Mouse (Mus musculus): ENCODE data around the gene Nptxr. TPM values are rescaled to one million over a fixed set of nuclear protein-coding genes. Genes with fewer than 3 reads are reported as not detected.
A peak's percentile ranks its signal among the peaks of the same experiment; 100 is the strongest.
"Not testable (repeated sequence)": the region's sequence is repeated elsewhere in the genome, so short reads cannot be mapped to it uniquely, and the experiment has no call there.

The Nptxr gene
- polyA plus RNA-seq, 1 experiment from 2014 or later: 2.7 TPM

GRCm38 (mm10) chr15:79812840-79813239 is 8.3 kb upstream of the Nptxr start:
- H3K9me3 ChIP-seq; H3K4me2 ChIP-seq (replicated peaks); H3K9ac ChIP-seq; ATAC-seq (ENCODE audit: low FRiP score, low read depth); H3K27ac ChIP-seq; H3K4me3 ChIP-seq; H3K36me3 ChIP-seq; H3K4me1 ChIP-seq: not testable (repeated sequence)
- peaks cover 31% of the 10 kb centered on the region for H3K27me3 ChIP-seq
- 59% methylated on average over 2 of the region's 2 CpGs for WGBS

GRCm38 (mm10) chr15:79810997-79811396 is 6.4 kb upstream of the Nptxr start:
- WGBS: 72% methylated on average over 4 of the region's 4 CpGs
- H3K27me3 ChIP-seq: peaks cover 49% of the 10 kb centered on the region
- no peak for ATAC-seq (ENCODE audit: low FRiP score, low read depth)
- H3K9me3 ChIP-seq: no peaks in the 10 kb centered on the region; the same call in 1 of the 2 replicates
- H3K36me3 ChIP-seq: no peaks in the 10 kb centered on the region
- no peaks in the 10 kb centered on the region for H3K4me1 ChIP-seq
- no peak overlapping the region for H3K27ac ChIP-seq
- no peak overlapping the region for H3K9ac ChIP-seq
- H3K4me2 ChIP-seq (replicated peaks): no peak overlapping the region
- H3K4me3 ChIP-seq: no peak overlapping the region

- ATAC-seq (ENCODE audit: low FRiP score, low read depth): no peak
- H3K27ac ChIP-seq: no peak overlapping the region
- peaks cover under 1% of the 10 kb centered on the region; the same call in 1 of the 2 replicates for H3K4me1 ChIP-seq
- H3K4me2 ChIP-seq (replicated peaks): no peak overlapping the region
- no peaks in the 10 kb centered on the region; the same call in 1 of the 2 replicates for H3K9me3 ChIP-seq
- 68% methylated on average over 3 of the region's 3 CpGs for WGBS
- no peak overlapping the region for H3K9ac ChIP-seq
- H3K27me3 ChIP-seq: peaks cover 59% of the 10 kb centered on the region
- H3K36me3 ChIP-seq: no peaks in the 10 kb centered on the region
- H3K4me3 ChIP-seq: no peak overlapping the region
Observed at GRCm38 (mm10) chr15:79810061-79810460, 5.5 kb upstream of the Nptxr start.

GRCm38 (mm10) chr15:79808658-79809057 is 4.1 kb upstream of the Nptxr start:
- Histone ChIP-seq H3K9ac (no peak overlapping the region), H3K4me2 (replicated peaks) (no peak overlapping the region), H3K9me3 (no peaks in the 10 kb centered on the region; the same call in 1 of the 2 replicates), H3K36me3 (no peaks in the 10 kb centered on the region), H3K4me1 (peaks cover 10% of the 10 kb centered on the region), H3K27ac (no peak overlapping the region), H3K4me3 (no peak overlapping the region), H3K27me3 (peaks cover 73% of the 10 kb centered on the region)
- WGBS: 53% methylated on average over 5 of the region's 5 CpGs
- ATAC-seq (ENCODE audit: low FRiP score, low read depth): no peak

- Histone ChIP-seq H3K4me3 (no peak overlapping the region), H3K9ac (no peak overlapping the region), H3K9me3 (no peaks in the 10 kb centered on the region; the same call in 1 of the 2 replicates), H3K4me2 (replicated peaks) (no peak overlapping the region), H3K4me1 (peaks cover 13% of the 10 kb centered on the region), H3K27ac (no peak overlapping the region), H3K27me3 (peaks cover 78% of the 10 kb centered on the region), H3K36me3 (no peaks in the 10 kb centered on the region)
- ATAC-seq (ENCODE audit: low FRiP score, low read depth): no peak
- WGBS: 31% methylated on average over 5 of the region's 5 CpGs
Observed at GRCm38 (mm10) chr15:79808114-79808513, 3.5 kb upstream of the Nptxr start.

- Histone ChIP-seq H3K27ac (no peak overlapping the region), H3K9ac (no peak overlapping the region), H3K36me3 (no peaks in the 10 kb centered on the region), H3K4me2 (replicated peaks) (no peak overlapping the region), H3K27me3 (peaks cover 89% of the 10 kb centered on the region), H3K9me3 (no peaks in the 10 kb centered on the region), H3K4me3 (no peak overlapping the region), H3K4me1 (peaks cover 13% of the 10 kb centered on the region)
- no peak for ATAC-seq (ENCODE audit: low FRiP score, low read depth)
- WGBS: 35% methylated on average over 1 of the region's 1 CpGs
Observed at GRCm38 (mm10) chr15:79807050-79807449, 2.5 kb upstream of the Nptxr start.

DNA sequence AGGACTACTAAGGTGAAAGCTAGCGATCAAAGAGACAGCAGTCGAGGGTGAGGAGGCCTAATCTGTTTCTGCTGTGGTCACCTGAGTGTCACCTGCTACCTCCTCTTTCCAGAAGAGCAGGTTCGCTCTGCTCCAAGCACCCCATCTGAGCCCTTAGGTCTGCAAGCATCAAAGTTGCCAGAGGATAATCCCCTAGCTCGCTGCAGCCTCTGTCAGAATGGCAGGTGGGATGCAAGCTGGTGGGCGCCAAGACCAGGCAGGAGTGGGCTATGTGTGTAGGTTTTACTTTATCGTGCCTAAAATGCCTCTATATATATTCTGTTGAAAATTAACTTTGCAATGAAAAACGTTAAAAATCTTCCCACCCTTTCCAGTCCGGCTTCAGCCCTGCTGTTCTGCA is 680 bp upstream of the Nptxr start:
- WGBS: 23% methylated on average over 8 of the region's 8 CpGs
- Histone ChIP-seq H3K9me3 (no peaks in the 10 kb centered on the region), H3K4me1 (peaks cover 13% of the 10 kb centered on the region), H3K4me2 (replicated peaks) (peak overlapping the region; percentile 91), H3K27ac (no peak overlapping the region), H3K36me3 (no peaks in the 10 kb centered on the region), H3K4me3 (peak overlapping the region; percentile 66), H3K27me3 (peaks cover 93% of the 10 kb centered on the region), H3K9ac (no peak overlapping the region)
- ATAC-seq (ENCODE audit: low FRiP score, low read depth): no peak

- no peak overlapping the region for H3K27ac ChIP-seq
- peak overlapping the region; percentile 76 for H3K9ac ChIP-seq
- peak overlapping the region; percentile 66 for H3K4me3 ChIP-seq
- peak; percentile 50 for ATAC-seq (ENCODE audit: low FRiP score, low read depth)
- H3K27me3 ChIP-seq: peaks cover 84% of the 10 kb centered on the region
- no peaks in the 10 kb centered on the region for H3K36me3 ChIP-seq
- WGBS: 6% methylated on average over 76 of the region's 81 CpGs
- no peaks in the 10 kb centered on the region for H3K9me3 ChIP-seq
- H3K4me1 ChIP-seq: peaks cover 13% of the 10 kb centered on the region
- H3K4me2 ChIP-seq (replicated peaks): peak overlapping the region; percentile 91
Observed at GRCm38 (mm10) chr15:79803533-79804351, 824 bp downstream of the Nptxr start.

DNA sequence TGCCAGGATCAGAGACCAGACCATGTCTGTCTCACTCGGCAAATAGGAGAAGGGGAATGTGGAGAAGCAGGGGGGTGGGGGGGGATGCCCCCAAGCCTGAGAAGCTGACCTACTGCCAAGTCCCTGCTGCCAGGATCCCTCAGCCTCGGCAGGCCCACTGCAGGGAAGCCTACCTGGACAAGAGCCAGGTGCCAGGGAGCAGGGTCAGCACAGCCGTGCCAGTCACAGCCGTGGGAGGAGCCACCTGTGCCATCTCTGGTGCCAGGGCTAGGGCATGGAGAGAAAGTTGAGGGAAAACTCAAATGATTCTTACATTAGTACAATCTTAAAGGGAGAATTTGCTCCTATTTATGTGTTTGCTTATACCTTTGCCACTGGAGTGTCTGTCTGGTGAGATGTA is 2.3 kb downstream of the Nptxr start:
- no peak overlapping the region for H3K27ac ChIP-seq
- peaks cover 13% of the 10 kb centered on the region for H3K4me1 ChIP-seq
- WGBS: 66% methylated on average over 4 of the region's 4 CpGs
- H3K36me3 ChIP-seq: no peaks in the 10 kb centered on the region
- no peak overlapping the region for H3K9ac ChIP-seq
- peaks cover 80% of the 10 kb centered on the region for H3K27me3 ChIP-seq
- ATAC-seq (ENCODE audit: low FRiP score, low read depth): no peak
- H3K4me2 ChIP-seq (replicated peaks): no peak overlapping the region
- H3K4me3 ChIP-seq: no peak overlapping the region
- H3K9me3 ChIP-seq: no peaks in the 10 kb centered on the region

GRCm38 (mm10) chr15:79801646-79802045 is 2.9 kb downstream of the Nptxr start:
- Histone ChIP-seq H3K4me1 (peaks cover 13% of the 10 kb centered on the region), H3K27me3 (peaks cover 73% of the 10 kb centered on the region), H3K36me3 (no peaks in the 10 kb centered on the region), H3K27ac (no peak overlapping the region), H3K9me3 (no peaks in the 10 kb centered on the region), H3K4me3 (no peak overlapping the region), H3K4me2 (replicated peaks) (no peak overlapping the region), H3K9ac (no peak overlapping the region)
- 58% methylated on average over 2 of the region's 2 CpGs for WGBS
- no peak for ATAC-seq (ENCODE audit: low FRiP score, low read depth)

- H3K4me1 ChIP-seq: peaks cover 13% of the 10 kb centered on the region
- no peak overlapping the region for H3K4me3 ChIP-seq
- no peaks in the 10 kb centered on the region for H3K36me3 ChIP-seq
- no peak overlapping the region for H3K27ac ChIP-seq
- H3K4me2 ChIP-seq (replicated peaks): no peak overlapping the region
- ATAC-seq (ENCODE audit: low FRiP score, low read depth): no peak
- WGBS: 58% methylated on average over 11 of the region's 11 CpGs
- no peaks in the 10 kb centered on the region for H3K9me3 ChIP-seq
- H3K27me3 ChIP-seq: peaks cover 64% of the 10 kb centered on the region
- no peak overlapping the region for H3K9ac ChIP-seq
Observed at GRCm38 (mm10) chr15:79800701-79801100, 3.9 kb downstream of the Nptxr start.

DNA sequence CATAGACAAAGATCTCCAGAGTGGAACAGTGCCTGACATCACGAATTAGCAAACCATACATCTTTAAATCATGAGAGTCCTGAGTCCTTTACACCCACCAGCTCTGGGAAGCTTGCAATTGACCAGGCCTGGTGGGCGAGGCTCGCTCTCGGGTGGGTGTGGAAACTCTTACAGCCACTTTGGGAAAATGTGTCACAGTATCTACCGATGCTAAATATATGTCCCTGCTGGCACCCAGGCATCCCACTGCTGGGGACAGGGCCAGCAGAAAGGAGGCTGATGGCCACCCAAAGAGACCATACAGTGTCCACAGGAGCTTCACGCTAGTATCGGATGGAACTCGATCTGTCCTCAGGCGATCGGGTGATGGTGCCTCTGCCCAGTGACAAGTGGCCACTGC is 6.0 kb downstream of the Nptxr start:
- Histone ChIP-seq H3K9me3 (no peaks in the 10 kb centered on the region), H3K4me2 (replicated peaks) (no peak overlapping the region), H3K36me3 (no peaks in the 10 kb centered on the region), H3K9ac (no peak overlapping the region), H3K4me1 (peaks cover 3% of the 10 kb centered on the region), H3K27ac (no peak overlapping the region), H3K27me3 (peaks cover 51% of the 10 kb centered on the region), H3K4me3 (no peak overlapping the region)
- ATAC-seq (ENCODE audit: low FRiP score, low read depth): no peak
- 92% methylated on average over 10 of the region's 10 CpGs for WGBS

GRCm38 (mm10) chr15:79797680-79798079 is 6.9 kb downstream of the Nptxr start:
- 76% methylated on average over 8 of the region's 8 CpGs for WGBS

More at GRCm38 (mm10) chr15:79797680-79798079, 6.9 kb downstream of the Nptxr start:
- Histone ChIP-seq H3K9ac (no peak overlapping the region), H3K4me2 (replicated peaks) (no peak overlapping the region), H3K36me3 (no peaks in the 10 kb centered on the region), H3K4me3 (no peak overlapping the region), H3K9me3 (no peaks in the 10 kb centered on the region), H3K4me1 (no peaks in the 10 kb centered on the region), H3K27ac (no peak overlapping the region), H3K27me3 (peaks cover 47% of the 10 kb centered on the region)
- ATAC-seq (ENCODE audit: low FRiP score, low read depth): no peak
